Mouse (Mus musculus) myocyte (in vitro differentiated cells): ENCODE measurements around the gene Plcd4. TPM values are rescaled to one million over a fixed set of nuclear protein-coding genes. Genes with fewer than 3 reads are reported as not detected.

Experiments
- H3K27me3 ChIP-seq: one replicate; pipeline ENCODE4 v1.6.1; 2011; ENCODE audit not compliant: control insufficient read depth, insufficient read depth, insufficient read length
- H3K36me3 ChIP-seq: one replicate; pipeline ENCODE4 v1.6.1; 2011; ENCODE audit not compliant: control insufficient read depth, insufficient read depth
- H3K4me2 ChIP-seq: one replicate; pipeline ENCODE4 v1.6.1; 2011; ENCODE audit warnings: low read depth, control low read depth
- H3K4me3 ChIP-seq: one replicate; pipeline ENCODE4 v1.5.1; 2011; ENCODE audit warnings: mild to moderate bottlenecking, control low read depth, moderate library complexity
- H3K79me2 ChIP-seq: one replicate; pipeline ENCODE4 v1.6.1; 2011; ENCODE audit not compliant: control insufficient read depth, insufficient read depth
- H3ac ChIP-seq: one replicate; pipeline ENCODE4 v1.6.1; 2011; ENCODE audit not compliant: control insufficient read depth, insufficient read length
- CEBPB ChIP-seq: IDR thresholded peaks from 2 replicates; pipeline ENCODE4 v1.6.1; 2011; ENCODE audit warnings: mild to moderate bottlenecking, moderate library complexity; ENCODE audit not compliant: poor library complexity, insufficient read depth, severe bottlenecking
- E2F4 ChIP-seq: IDR thresholded peaks from one replicate; pipeline ENCODE4 v1.6.1; 2011; ENCODE audit warnings: mild to moderate bottlenecking, control low read depth, moderate library complexity; ENCODE audit not compliant: insufficient read depth
- MAX ChIP-seq: IDR thresholded peaks from one replicate; pipeline ENCODE4 v1.6.1; 2011; ENCODE audit warnings: low read depth, mild to moderate bottlenecking, control low read depth
- MYOD1 ChIP-seq, 3 experiments: IDR thresholded peaks; one replicate each; pipeline ENCODE4 v1.6.1; 2011; ENCODE audit warnings: control low read depth in 2 of 3, low read depth in 2 of 3, mild to moderate bottlenecking in 2 of 3, moderate library complexity in 1 of 3; ENCODE audit not compliant: insufficient read length in 2 of 3, control insufficient read depth in 1 of 3
- MYOG ChIP-seq, 3 experiments: IDR thresholded peaks; one replicate each; pipeline ENCODE4 v1.6.1; 2011; ENCODE audit warnings: control low read depth in 2 of 3, low read depth in 2 of 3, mild to moderate bottlenecking in 2 of 3; ENCODE audit not compliant: insufficient read length in 2 of 3, control insufficient read depth in 1 of 3, insufficient read depth in 1 of 3
- POLR2A ChIP-seq: IDR thresholded peaks from one replicate; pipeline ENCODE4 v1.6.1; 2011; ENCODE audit warnings: low read depth, mild to moderate bottlenecking, control low read depth, moderate library complexity; ENCODE audit not compliant: insufficient read length
- POLR2AphosphoS2 ChIP-seq: IDR thresholded peaks from one replicate; pipeline ENCODE4 v1.6.1; 2011; ENCODE audit warnings: low read depth, control low read depth; ENCODE audit not compliant: insufficient read length
- REST ChIP-seq: IDR thresholded peaks from one replicate; pipeline ENCODE4 v1.6.1; 2011; ENCODE audit warnings: mild to moderate bottlenecking, control low read depth, moderate library complexity; ENCODE audit not compliant: insufficient read depth, insufficient read length
- SRF ChIP-seq: IDR thresholded peaks from one replicate; pipeline ENCODE4 v1.6.1; 2011; ENCODE audit warnings: low read depth; ENCODE audit not compliant: control insufficient read depth, insufficient read length
- TCF12 ChIP-seq: IDR thresholded peaks from one replicate; pipeline ENCODE4 v1.6.1; 2011; ENCODE audit warnings: mild to moderate bottlenecking, control low read depth; ENCODE audit not compliant: poor library complexity, insufficient read depth, severe bottlenecking
- TCF3 ChIP-seq: IDR thresholded peaks from one replicate; pipeline ENCODE4 v1.6.1; 2011; ENCODE audit warnings: low read depth, control low read depth; ENCODE audit not compliant: insufficient read length
- USF1 ChIP-seq: IDR thresholded peaks from one replicate; pipeline ENCODE4 v1.6.1; 2011; ENCODE audit warnings: low read depth, mild to moderate bottlenecking, control low read depth, moderate library complexity
- polyA plus RNA-seq: library from polyadenylated mRNA; unstranded; fragments of >200 nt; fragmentation: generic; extraction: Trizol; gene quantifications from one replicate; pipeline ENCODE4 v1.2.1, GENCODE M21; 2012; ENCODE audit warnings: missing spikeins

Gene Plcd4
- polyA plus RNA-seq, 1 experiment, result 0.12 TPM

DNA sequence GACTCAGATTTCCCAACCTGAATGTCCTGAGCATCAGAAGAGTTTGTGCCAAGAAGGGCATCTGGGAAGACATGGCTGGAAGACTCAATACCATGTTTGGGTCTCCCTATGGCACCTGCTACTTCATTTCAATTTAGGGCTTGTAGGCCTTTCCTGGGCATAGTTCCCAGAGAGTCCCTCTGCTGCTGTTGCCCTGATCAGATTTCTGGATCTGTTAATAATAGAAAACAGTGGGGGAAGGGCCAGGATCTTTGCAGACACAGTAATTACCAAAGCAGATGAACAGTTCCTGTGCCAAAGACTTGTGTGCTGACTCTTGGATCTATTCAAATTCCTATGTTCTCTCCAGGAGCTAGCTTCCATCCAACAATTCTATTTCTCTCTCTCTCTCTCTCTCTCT lies 4.0 kb upstream of the Plcd4 start:
- no peaks in the 10 kb centered on the region for H3K36me3 ChIP-seq
- no peak overlapping the region for H3K4me3 ChIP-seq
- H3K4me2 ChIP-seq, result peak overlapping the region; percentile 45
- H3K27me3 ChIP-seq, result no peaks in the 10 kb centered on the region
- TF ChIP-seq USF1 (no peak), MYOD1 (IDR thresholded peaks at IDR 0.05; ENCODE audit: control insufficient read depth in 1 of 3, insufficient read length in 2 of 3, low read depth in 2 of 3) (peak; percentile 76 to 83 (median 78)), MYOG (IDR thresholded peaks at IDR 0.05; ENCODE audit: control insufficient read depth in 1 of 3, insufficient read depth in 1 of 3, insufficient read length in 2 of 3, low read depth in 2 of 3) (peak in 1 of 3 experiments; percentile 12), SRF (peak; percentile 86), E2F4 (no peak), TCF12 (peak; percentile 4), REST (no peak)
- no peak overlapping the region for H3ac ChIP-seq
- H3K79me2 ChIP-seq, result no peaks in the 10 kb centered on the region

DNA sequence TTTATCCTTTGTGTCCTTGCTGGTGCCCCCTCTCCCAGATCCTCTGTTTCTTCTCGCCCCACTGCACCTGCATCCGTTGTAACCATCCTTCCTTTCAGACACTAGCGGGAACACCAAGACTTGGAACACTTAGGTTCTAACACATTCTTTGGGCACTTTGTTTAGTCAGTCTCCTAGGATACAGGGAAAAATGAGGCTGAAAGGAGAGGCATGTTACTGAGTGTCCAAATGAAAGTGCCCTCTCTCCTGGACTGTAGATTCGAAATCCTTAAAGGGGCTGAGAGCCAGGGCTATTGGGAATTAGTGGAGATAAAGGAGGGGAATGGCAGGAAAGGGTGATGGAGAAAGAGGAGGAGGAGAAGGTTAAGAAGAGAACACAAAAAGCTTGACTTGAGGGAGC lies 1.5 kb downstream of the Plcd4 start, which contains the start of gene Usp37:
Usp37 (minus strand) TSS at position 101 of the 400 bp plus-strand sequence.
- H3K4me2 ChIP-seq, result no peak within 1 kb of the TSS
- TF ChIP-seq MAX (no peak), TCF12 (no peak), E2F4 (no peak), CEBPB (no peak), USF1 (no peak), MYOG (IDR thresholded peaks at IDR 0.05; ENCODE audit: control insufficient read depth in 1 of 3, insufficient read depth in 1 of 3, insufficient read length in 2 of 3, low read depth in 2 of 3) (no peak), POLR2AphosphoS2 (no peak), MYOD1 (IDR thresholded peaks at IDR 0.05; ENCODE audit: control insufficient read depth in 1 of 3, insufficient read length in 2 of 3, low read depth in 2 of 3) (no peak), REST (no peak), SRF (no peak), TCF3 (no peak), POLR2A (no peak)
- no peak within 1 kb of the TSS for H3ac ChIP-seq
- H3K4me3 ChIP-seq, result no peak within 1 kb of the TSS
- peaks cover 14% of the 10 kb centered on the region for H3K27me3 ChIP-seq
- H3K36me3 ChIP-seq, result no peaks in the 10 kb centered on the region
- no peaks in the 10 kb centered on the region for H3K79me2 ChIP-seq

DNA sequence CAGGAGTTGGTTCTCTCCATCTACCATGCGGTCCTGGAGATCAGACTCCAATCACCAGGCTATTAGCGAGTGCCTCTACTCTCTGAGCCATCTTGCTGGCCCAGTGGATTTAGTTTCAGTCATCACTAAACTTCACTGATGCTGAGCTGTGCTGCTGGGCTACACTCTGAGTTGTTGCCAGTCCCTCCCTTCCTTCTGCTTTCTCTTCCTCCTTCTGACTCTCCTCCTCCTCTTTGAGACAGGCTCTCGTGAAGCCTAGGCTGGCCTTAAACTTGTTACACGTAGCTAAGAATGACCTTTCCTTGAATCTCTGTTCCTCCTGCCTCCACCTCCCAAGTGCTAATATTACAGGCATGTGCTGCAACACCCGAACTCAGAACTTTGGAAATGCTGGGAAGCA lies 16.4 kb downstream of the Plcd4 start:
- Histone ChIP-seq H3K4me3 (no peak overlapping the region), H3K27me3 (no peaks in the 10 kb centered on the region), H3K36me3 (no peaks in the 10 kb centered on the region), H3K79me2 (no peaks in the 10 kb centered on the region), H3K4me2 (no peak overlapping the region), H3ac (no peak overlapping the region)
- no peak for TF ChIP-seq E2F4

DNA sequence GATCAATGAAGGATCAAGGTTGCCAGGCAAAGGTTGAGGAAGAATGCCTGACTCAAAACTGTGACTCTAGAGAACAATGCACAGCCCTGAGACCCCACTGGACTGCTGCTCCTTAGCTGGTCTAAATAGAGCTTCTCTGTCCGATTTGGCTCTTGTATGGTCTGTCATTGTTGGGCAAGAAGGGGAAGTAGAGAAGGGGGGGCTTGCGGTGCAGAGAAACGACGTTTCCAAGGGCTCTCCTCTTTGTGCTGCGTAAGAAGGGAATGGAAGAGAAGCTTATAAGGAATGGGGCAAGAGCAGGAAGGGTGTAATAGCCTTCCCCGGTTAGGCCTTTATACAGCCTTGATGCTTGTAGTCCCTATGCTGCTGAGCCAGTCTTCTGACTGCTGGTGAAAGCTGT lies 23.1 kb downstream of the Plcd4 start:
- no peak overlapping the region for H3K4me2 ChIP-seq
- no peaks in the 10 kb centered on the region for H3K27me3 ChIP-seq
- no peak overlapping the region for H3ac ChIP-seq

DNA sequence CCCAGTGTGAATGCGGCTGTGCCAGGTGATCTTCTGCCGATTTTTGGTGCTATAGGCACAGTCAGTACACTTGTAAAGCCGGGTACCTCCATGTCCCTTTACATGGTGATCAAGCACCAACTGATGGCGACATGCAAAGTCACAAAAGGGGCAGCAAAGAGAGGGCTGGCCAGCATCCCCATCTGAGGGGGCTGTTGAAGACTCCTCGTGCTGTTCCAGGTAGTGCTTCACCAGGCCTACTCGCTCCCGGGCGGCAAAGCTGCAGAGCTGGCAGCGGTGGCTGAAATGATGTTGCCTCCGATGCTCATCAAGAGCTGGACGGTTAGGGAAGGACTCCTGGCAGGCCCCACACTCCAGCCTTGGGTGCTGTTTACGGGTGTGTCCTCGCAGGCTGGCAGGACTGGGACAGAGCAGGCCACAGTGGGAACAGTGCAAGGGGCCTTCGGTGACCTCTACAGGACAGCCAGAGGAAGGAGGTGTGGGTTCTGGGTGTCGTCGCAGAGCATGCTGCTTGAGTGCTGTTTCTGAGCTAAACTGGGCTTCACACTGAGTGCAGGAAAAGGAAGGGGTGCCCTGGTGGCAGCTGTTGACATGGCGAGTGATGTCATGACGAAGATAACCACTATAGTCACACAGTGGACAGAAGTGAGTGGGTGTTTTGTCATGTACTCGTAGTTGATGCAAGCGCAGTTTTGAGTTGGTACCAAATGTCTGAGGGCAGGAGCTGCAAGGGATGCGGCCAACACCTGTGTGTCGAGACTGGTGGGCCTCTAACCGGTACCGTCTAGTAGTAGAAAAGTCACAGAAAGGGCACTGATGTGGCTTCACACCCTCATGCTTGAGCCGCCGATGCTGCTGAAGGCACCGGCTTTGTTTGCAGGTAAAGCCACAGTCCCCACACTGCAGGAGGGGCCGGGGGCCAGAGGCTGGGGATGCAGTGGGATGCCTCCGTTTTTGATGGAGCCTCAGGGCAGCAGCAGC lies 27.3 kb downstream of the Plcd4 start:
- H3K4me3 ChIP-seq, result no peak overlapping the region
- TF ChIP-seq REST (no peak), CEBPB (no peak), TCF3 (no peak), MYOD1 (IDR thresholded peaks at IDR 0.05; ENCODE audit: control insufficient read depth in 1 of 3, insufficient read length in 2 of 3, low read depth in 2 of 3) (no peak), E2F4 (no peak), SRF (no peak), POLR2AphosphoS2 (no peak), USF1 (no peak), MYOG (IDR thresholded peaks at IDR 0.05; ENCODE audit: control insufficient read depth in 1 of 3, insufficient read depth in 1 of 3, insufficient read length in 2 of 3, low read depth in 2 of 3) (no peak), POLR2A (no peak), MAX (no peak), TCF12 (no peak)
- H3K4me2 ChIP-seq, result no peak overlapping the region
- no peaks in the 10 kb centered on the region for H3K27me3 ChIP-seq
- H3K79me2 ChIP-seq, result no peaks in the 10 kb centered on the region
- no peak overlapping the region for H3ac ChIP-seq
- peaks cover 45% of the 10 kb centered on the region for H3K36me3 ChIP-seq

More for the DNA sequence above, 23.1 kb downstream of the Plcd4 start:
- H3K36me3 ChIP-seq, result peaks cover 32% of the 10 kb centered on the region
- no peaks in the 10 kb centered on the region for H3K79me2 ChIP-seq
- no peak for TF ChIP-seq REST
- TF ChIP-seq MYOD1 (IDR thresholded peaks at IDR 0.05; ENCODE audit: control insufficient read depth in 1 of 3, insufficient read length in 2 of 3, low read depth in 2 of 3), result no peak
- no peak for TF ChIP-seq SRF
- TF ChIP-seq CEBPB, result no peak
- no peak for TF ChIP-seq E2F4
- no peak for TF ChIP-seq POLR2AphosphoS2
- no peak for TF ChIP-seq TCF3
- no peak for TF ChIP-seq TCF12
- no peak overlapping the region for H3K4me3 ChIP-seq
